Mouse (Mus musculus) liver, embryonic 14.5 days (tissue): ENCODE data around the gene Pcif1.

ENCODE experiments used
- CTCF ChIP-seq: IDR thresholded peaks from 2 replicates; pipeline ENCODE4 v1.5.1; 2016; ENCODE audit warnings: antibody characterized with exemption, low read depth, control low read depth
- EP300 ChIP-seq: IDR thresholded peaks from 2 replicates; pipeline ENCODE4 v1.6.1; 2016; ENCODE audit warnings: antibody characterized with exemption, low read depth

DNA sequence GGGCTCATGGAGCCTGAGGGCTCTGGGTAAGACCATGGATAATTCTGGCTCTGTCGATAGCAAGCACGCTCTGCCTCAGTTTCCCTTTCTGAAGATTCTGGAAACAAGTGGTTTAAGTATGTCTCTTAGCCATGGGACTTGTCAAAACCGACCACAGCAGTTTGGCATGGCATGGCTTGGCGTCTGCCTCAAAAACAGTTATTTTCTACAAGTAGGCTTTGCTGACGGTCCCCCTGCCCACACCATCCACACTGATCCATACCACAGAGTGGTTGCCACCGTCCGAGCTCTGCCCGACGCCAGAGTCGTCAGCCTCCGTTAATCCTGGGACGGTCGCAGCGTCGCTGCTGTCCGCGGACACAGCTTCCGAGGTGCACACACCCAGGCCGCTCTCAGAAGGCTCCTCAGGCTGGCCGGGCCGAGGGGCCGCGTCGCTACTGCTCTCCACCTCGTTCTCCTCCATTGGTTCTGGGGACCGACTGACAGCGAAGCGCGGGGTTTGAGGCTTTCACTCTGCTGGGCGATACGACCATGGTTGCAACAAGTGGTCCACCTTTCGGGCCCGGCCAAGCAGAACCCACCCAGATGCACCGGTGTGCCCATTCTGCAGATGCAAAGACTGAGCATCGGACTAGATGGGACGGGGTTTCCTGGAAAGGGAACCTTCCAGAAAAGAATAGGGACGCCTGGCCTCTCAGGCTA lies 31.4 kb downstream of the Pcif1 start:
- TF ChIP-seq CTCF (no peak), EP300 (no peak)
